Mouse (Mus musculus) ES-E14 (cell line): ENCODE data around the gene Ebf1.

Source experiments
- MAFK ChIP-seq: IDR thresholded peaks from 2 replicates; pipeline ENCODE4 v1.6.1; 2014; ENCODE audit warnings: mild to moderate bottlenecking, low read depth, low read length, inconsistent platforms; ENCODE audit not compliant: insufficient read depth
- ZNF384 ChIP-seq: IDR thresholded peaks from 2 replicates; pipeline ENCODE4 v1.6.1; 2012; ENCODE audit warnings: low read depth, low read length, inconsistent platforms

DNA sequence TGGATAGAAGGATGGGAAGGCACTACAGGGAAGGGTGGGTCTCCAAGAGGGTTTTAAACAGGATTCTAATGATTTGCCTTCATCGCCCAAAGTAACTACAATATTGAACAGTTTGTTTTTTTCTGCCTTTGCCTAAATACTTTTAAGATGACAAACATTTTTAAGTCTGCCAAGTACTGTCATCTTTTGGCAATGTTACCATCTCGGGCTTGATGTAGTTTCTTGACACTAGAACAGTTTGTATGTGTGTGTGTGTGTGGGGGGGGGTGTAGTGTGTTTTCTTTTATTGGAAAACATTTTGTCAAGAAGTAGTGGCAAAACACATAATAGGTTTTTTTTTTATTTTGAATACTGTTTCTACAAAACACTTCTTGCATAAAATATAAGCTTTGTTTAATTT is 111.2 kb downstream of the Ebf1 start:
- TF ChIP-seq ZNF384: no peak
- TF ChIP-seq MAFK: no peak
